Mouse (Mus musculus) liver, embryonic 13.5 days (tissue): ENCODE results near the gene Duoxa2. TPM values are rescaled to one million over a fixed set of nuclear protein-coding genes. Genes with fewer than 3 reads are reported as not detected.
A peak's percentile ranks its signal among the peaks of the same experiment; 100 is the strongest.

Experiments
- ATAC-seq: fragments of 200-750 bp; cut with Nextera tagmentation; 2 replicates; pipeline ENCODE4 v1.8.0; 2017; ENCODE audit warnings: low read depth, mild to moderate bottlenecking, moderate number of reproducible peaks, moderate library complexity
- DNase-seq: peaks from one replicate; pipeline ENCODE4 v3.0.0; 2022
- H3K27ac ChIP-seq: fragments of 300-500 bp; sonication (generic); 2 replicates; pipeline ENCODE4 v1.5.1; 2015; ENCODE audit warnings: moderate library complexity, mild to moderate bottlenecking, inconsistent platforms
- H3K27me3 ChIP-seq: fragments of 300-500 bp; sonication (generic); 2 replicates; pipeline ENCODE4 v1.6.1; 2015; ENCODE audit warnings: mild to moderate bottlenecking, inconsistent platforms
- H3K36me3 ChIP-seq: fragments of 300-500 bp; sonication (generic); 2 replicates; pipeline ENCODE4 v1.6.1; 2015; ENCODE audit warnings: mild to moderate bottlenecking, inconsistent platforms
- H3K4me1 ChIP-seq: fragments of 300-500 bp; sonication (generic); replicated peaks from 2 replicates; pipeline ENCODE4 v1.6.1; 2015; ENCODE audit warnings: inconsistent platforms
- H3K4me2 ChIP-seq: fragments of 300-500 bp; sonication (generic); 2 replicates; pipeline ENCODE4 v1.6.1; 2015; ENCODE audit warnings: inconsistent platforms, mild to moderate bottlenecking, moderate library complexity
- H3K4me3 ChIP-seq: fragments of 300-500 bp; sonication (generic); replicated peaks from 2 replicates; pipeline ENCODE4 v1.5.1; 2015; ENCODE audit warnings: mild to moderate bottlenecking, inconsistent platforms
- H3K9ac ChIP-seq: fragments of 300-500 bp; sonication (generic); 2 replicates; pipeline ENCODE4 v1.6.1; 2015; ENCODE audit warnings: mild to moderate bottlenecking, inconsistent platforms
- H3K9me3 ChIP-seq: fragments of 300-500 bp; sonication (generic); replicated peaks from 2 replicates; pipeline ENCODE4 v1.6.1; 2016; ENCODE audit warnings: inconsistent platforms
- WGBS: fragments of 180-500 bp; shearing (Covaris S2); methylation state at CpG from one replicate; pipeline ENCODE4 v1.1.7; 2015; ENCODE audit not compliant: insufficient replicate concordance; 5-methylcytosine and 5-hydroxymethylcytosine counted together
- polyA plus RNA-seq: library from polyadenylated mRNA; unstranded; fragments of >200 nt; fragmentation: Nextera tagmentation; extraction: Ambion mirVana; gene quantifications from 2 replicates; pipeline ENCODE4 v1.2.1, GENCODE M21; 2015

The Duoxa2 gene
- polyA plus RNA-seq, result not detected in 2 replicates

DNA sequence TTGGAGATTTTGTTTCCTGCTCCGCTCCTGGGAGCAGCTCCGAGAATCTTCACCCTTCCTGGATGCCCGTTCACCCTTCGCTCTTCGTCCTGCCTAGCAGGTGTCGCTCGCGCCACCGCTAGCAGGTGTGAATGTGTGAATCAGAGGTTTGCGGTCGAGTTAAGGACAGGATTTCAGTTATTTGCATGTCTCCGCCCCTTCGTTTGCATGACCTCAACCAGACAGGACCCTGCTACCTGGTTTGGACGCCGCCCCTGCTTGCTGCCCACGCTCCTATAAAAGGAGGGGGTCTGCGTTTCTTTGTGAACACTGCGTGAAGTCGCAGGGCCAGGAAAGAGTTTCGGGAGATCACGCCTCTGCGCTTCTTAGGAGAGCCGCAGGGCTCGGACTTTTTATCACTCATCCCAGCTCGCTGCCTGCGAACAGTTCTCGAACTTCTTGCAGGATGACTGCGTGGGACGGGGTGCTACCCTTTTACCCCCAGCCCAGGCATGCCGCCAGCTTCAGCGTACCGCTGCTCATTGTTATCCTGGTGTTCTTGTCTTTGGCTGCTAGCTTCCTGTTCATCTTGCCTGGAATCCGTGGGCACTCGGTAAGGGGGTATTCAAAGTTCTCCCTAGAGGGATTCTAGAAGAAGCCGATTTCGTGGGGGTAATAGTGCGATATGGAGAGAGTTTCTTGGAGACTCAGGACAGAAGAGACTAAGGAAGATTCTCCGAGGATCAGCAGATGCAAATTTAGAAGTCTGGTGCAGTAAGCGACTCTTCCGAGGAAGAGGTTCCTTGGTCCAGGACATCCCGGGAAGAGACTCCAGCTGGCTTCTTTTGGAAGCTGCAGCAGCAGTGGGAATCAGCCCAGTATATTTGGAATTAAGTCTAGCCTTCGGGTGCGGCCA, at the start of gene Duoxa2:
Gene Duoxa2 (plus strand): TSS at position 305 of the 895 bp plus-strand sequence.
- Histone ChIP-seq H3K9ac (no peak within 1 kb of the TSS), H3K9me3 (no peaks in the 10 kb centered on the region), H3K4me3 (peak within 1 kb of the TSS; percentile 32), H3K36me3 (no peaks in the 10 kb centered on the region), H3K27me3 (peaks cover 100% of the 10 kb centered on the region), H3K4me2 (peak within 1 kb of the TSS; percentile 42), H3K27ac (no peak within 1 kb of the TSS), H3K4me1 (peaks cover 15% of the 10 kb centered on the region; the same call in 1 of the 2 replicates)
- no peak for ATAC-seq
- DNase-seq, result no peak
- 2% methylated on average over 43 of the region's 43 CpGs for WGBS

- H3K4me3 ChIP-seq, result no peak overlapping the region
- H3K27ac ChIP-seq, result no peak overlapping the region
- H3K9me3 ChIP-seq, result no peaks in the 10 kb centered on the region
- no peaks in the 10 kb centered on the region for H3K4me1 ChIP-seq
- no peaks in the 10 kb centered on the region for H3K27me3 ChIP-seq
- WGBS, result 90% methylated on average over 5 of the region's 5 CpGs
- no peak for ATAC-seq
- no peak overlapping the region for H3K9ac ChIP-seq
- H3K4me2 ChIP-seq, result no peak overlapping the region
- H3K36me3 ChIP-seq, result peaks cover 80% of the 10 kb centered on the region
- no peak for DNase-seq
Observed at GRCm38 (mm10) chr2:122255997-122256396, 42.7 kb upstream of the Duoxa2 start.

GRCm38 (mm10) chr2:122260729-122261128, 38.0 kb upstream of the Duoxa2 start:
- Histone ChIP-seq H3K4me1 (no peaks in the 10 kb centered on the region), H3K9ac (no peak overlapping the region), H3K27me3 (no peaks in the 10 kb centered on the region), H3K4me3 (no peak overlapping the region), H3K9me3 (no peaks in the 10 kb centered on the region), H3K27ac (no peak overlapping the region), H3K36me3 (peaks cover 84% of the 10 kb centered on the region), H3K4me2 (no peak overlapping the region)
- DNase-seq (no peak), ATAC-seq (no peak)
- 69% methylated on average over 5 of the region's 5 CpGs for WGBS

DNA sequence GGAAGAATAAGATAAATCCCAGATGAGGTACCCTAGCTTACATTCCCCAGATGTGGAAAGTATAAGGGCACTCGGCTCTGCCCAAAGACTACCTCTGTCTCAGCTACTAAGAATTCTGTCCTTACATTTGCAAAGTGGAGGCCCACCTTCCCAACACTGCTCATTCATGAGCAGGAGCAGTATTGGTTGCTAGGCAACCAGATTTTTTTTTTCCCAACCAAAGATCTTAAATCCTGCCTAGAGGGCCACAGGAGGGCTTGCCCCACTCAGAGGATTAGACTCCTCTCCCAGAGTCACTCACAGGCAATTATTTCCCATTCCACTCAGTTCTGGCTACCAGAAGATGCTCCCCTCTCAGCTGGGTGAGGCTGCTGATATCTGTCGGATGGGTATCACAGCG, 34.0 kb upstream of the Duoxa2 start:
- no peaks in the 10 kb centered on the region for H3K27me3 ChIP-seq
- WGBS, result 84% methylated on average over 3 of the region's 3 CpGs
- no peak overlapping the region for H3K9ac ChIP-seq
- peaks cover 46% of the 10 kb centered on the region for H3K36me3 ChIP-seq
- H3K9me3 ChIP-seq, result no peaks in the 10 kb centered on the region
- H3K4me3 ChIP-seq, result no peak overlapping the region
- ATAC-seq (no peak), DNase-seq (no peak)
- H3K4me2 ChIP-seq, result no peak overlapping the region
- peaks cover 6% of the 10 kb centered on the region for H3K4me1 ChIP-seq
- no peak overlapping the region for H3K27ac ChIP-seq

DNA sequence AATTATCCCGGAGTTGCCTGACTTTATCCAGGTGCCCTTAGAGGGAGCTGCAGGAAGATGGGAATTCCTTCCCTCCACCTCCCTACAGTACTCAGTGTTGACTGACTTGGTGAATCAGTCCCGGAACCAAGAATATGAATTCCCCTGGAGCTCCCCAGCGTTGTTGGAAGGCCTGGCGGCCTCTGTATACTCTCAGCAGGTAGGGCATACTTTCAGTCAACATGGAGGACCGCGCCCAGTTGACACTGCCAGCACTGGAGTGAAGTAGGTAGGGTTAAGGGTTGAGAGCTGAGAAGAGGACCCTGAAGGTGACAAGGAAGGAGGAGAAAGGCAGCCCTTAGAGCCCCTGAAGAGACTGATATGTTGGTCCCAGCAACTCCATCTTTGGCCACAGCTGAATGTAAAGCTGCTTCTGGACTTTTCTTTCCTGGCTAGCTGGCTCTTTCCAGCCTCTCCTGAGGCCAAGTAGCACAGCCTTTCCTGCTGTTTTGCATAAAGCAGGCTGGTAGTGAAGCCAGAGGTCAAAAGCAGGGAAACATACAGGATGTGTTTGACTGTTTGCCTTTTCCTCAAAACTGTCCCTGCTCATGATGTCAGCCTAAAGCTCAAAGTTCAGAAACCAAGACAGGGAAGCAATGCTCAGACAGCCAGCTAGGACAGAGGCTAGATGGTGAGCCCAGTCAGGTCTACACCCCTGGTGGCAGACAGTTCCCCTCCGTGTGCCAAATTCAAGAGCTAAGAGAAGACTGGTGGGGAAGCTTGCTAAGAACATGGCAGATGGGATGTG, 32.1 kb upstream of the Duoxa2 start:
- 78% methylated on average over 7 of the region's 7 CpGs for WGBS
- peak; percentile 40; the same call in 1 of the 2 replicates for ATAC-seq

GRCm38 (mm10) chr2:122278769-122279168, 19.9 kb upstream of the Duoxa2 start:
- no peaks in the 10 kb centered on the region for H3K4me1 ChIP-seq
- H3K4me3 ChIP-seq, result no peak overlapping the region
- ATAC-seq, result no peak
- H3K4me2 ChIP-seq, result no peak overlapping the region
- 0 out of 2 replicates have a peak, but pooled peaks cover 2% of the 10 kb centered on the region for H3K9me3 ChIP-seq
- no peaks in the 10 kb centered on the region for H3K27me3 ChIP-seq
- no peak overlapping the region for H3K27ac ChIP-seq
- no peaks in the 10 kb centered on the region for H3K36me3 ChIP-seq
- no peak overlapping the region for H3K9ac ChIP-seq
- WGBS, result 69% methylated on average over 3 of the region's 3 CpGs
- no peak for DNase-seq

More for the DNA sequence above, 32.1 kb upstream of the Duoxa2 start:
- Histone ChIP-seq H3K9ac (no peak overlapping the region), H3K36me3 (peaks cover 27% of the 10 kb centered on the region), H3K4me1 (peaks cover 13% of the 10 kb centered on the region), H3K4me3 (no peak overlapping the region), H3K4me2 (no peak overlapping the region), H3K27me3 (no peaks in the 10 kb centered on the region), H3K27ac (0 out of 2 replicates have a peak overlapping the region, but pooled peaks have one; percentile 6), H3K9me3 (no peaks in the 10 kb centered on the region)
- no peak for DNase-seq

DNA sequence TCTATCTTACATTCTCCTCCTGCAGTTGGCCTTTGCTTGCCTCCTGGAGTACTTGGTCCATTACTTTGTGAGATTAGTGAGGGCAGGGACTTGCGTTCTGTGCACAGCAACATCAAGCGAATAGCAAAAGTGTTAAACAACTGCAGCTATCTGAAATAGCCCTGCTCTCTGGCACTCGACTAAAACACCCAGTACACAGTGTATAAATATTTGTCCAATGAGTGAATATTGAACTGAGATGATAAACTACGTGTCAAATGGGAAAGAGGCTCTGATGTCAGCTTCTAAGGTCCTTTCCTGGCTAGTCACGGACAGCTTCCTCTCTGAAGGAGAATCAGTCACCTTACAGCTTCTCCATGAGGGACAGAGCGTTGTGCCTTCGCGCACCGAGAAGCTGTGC, 14.6 kb upstream of the Duoxa2 start:
- H3K9ac ChIP-seq, result no peak overlapping the region
- H3K9me3 ChIP-seq, result 0 out of 2 replicates have a peak, but pooled peaks cover 2% of the 10 kb centered on the region
- no peak overlapping the region for H3K4me2 ChIP-seq
- no peaks in the 10 kb centered on the region for H3K36me3 ChIP-seq
- no peaks in the 10 kb centered on the region for H3K27me3 ChIP-seq
- DNase-seq (no peak), ATAC-seq (no peak)
- H3K4me3 ChIP-seq, result no peak overlapping the region
- 64% methylated on average over 9 of the region's 9 CpGs for WGBS
- no peak overlapping the region for H3K27ac ChIP-seq
- H3K4me1 ChIP-seq, result no peaks in the 10 kb centered on the region

GRCm38 (mm10) chr2:122286137-122286536, 12.6 kb upstream of the Duoxa2 start:
- Histone ChIP-seq H3K4me1 (no peaks in the 10 kb centered on the region), H3K9ac (no peak overlapping the region), H3K36me3 (no peaks in the 10 kb centered on the region), H3K27ac (no peak overlapping the region), H3K9me3 (0 out of 2 replicates have a peak, but pooled peaks cover 2% of the 10 kb centered on the region), H3K4me3 (no peak overlapping the region), H3K27me3 (0 out of 2 replicates have a peak, but pooled peaks cover 5% of the 10 kb centered on the region), H3K4me2 (no peak overlapping the region)
- WGBS, result 49% methylated on average over 7 of the region's 7 CpGs
- ATAC-seq, result no peak
- DNase-seq, result no peak

DNA sequence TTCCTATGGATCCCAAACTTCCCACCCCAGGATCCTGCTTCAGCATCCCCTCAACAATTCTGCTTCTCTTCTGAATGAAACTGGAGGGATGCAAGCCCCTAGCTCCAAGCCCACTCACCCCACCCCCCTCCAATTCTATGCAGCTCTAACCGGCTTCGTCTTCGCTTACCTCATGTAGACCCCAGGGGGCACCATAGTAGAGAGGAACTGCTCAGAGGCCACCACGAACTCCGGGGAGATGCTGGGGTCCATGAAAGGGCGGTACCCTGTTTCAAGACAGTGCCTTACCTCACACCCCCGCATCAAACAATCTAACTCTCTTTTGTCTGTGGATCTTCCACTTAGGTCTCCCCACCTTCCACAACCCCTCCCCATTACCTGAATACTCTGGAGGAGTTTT, 3.8 kb upstream of the Duoxa2 start:
- Histone ChIP-seq H3K4me3 (no peak overlapping the region), H3K9ac (no peak overlapping the region), H3K27ac (no peak overlapping the region), H3K4me1 (0 out of 2 replicates have a peak, but pooled peaks cover 5% of the 10 kb centered on the region), H3K36me3 (no peaks in the 10 kb centered on the region), H3K27me3 (peaks cover 90% of the 10 kb centered on the region), H3K9me3 (no peaks in the 10 kb centered on the region), H3K4me2 (no peak overlapping the region)
- DNase-seq (no peak), ATAC-seq (no peak)
- 8% methylated on average over 7 of the region's 7 CpGs for WGBS

GRCm38 (mm10) chr2:122297271-122298095, 1.2 kb upstream of the Duoxa2 start:
- H3K36me3 ChIP-seq, result no peaks in the 10 kb centered on the region
- no peak overlapping the region for H3K4me3 ChIP-seq
- DNase-seq (no peak), ATAC-seq (no peak)
- H3K4me2 ChIP-seq, result no peak overlapping the region
- H3K9ac ChIP-seq, result no peak overlapping the region
- no peak overlapping the region for H3K27ac ChIP-seq
- 3% methylated on average over 35 of the region's 35 CpGs for WGBS
- H3K27me3 ChIP-seq, result peaks cover 100% of the 10 kb centered on the region
- H3K9me3 ChIP-seq, result no peaks in the 10 kb centered on the region
- H3K4me1 ChIP-seq, result peaks cover 15% of the 10 kb centered on the region; the same call in 1 of the 2 replicates
